Mouse (Mus musculus) liver, embryonic 14.5 days (tissue): ENCODE measurements around the gene Tada2b.

Experiments
- CTCF ChIP-seq: IDR thresholded peaks from 2 replicates; pipeline ENCODE4 v1.5.1; 2016; ENCODE audit warnings: antibody characterized with exemption, low read depth, control low read depth
- EP300 ChIP-seq: IDR thresholded peaks from 2 replicates; pipeline ENCODE4 v1.6.1; 2016; ENCODE audit warnings: antibody characterized with exemption, low read depth

- no peak for TF ChIP-seq CTCF
- TF ChIP-seq EP300, result no peak
Observed at GRCm38 (mm10) chr5:36525216-36525615, 41.1 kb upstream of the Tada2b start.
